Mouse (Mus musculus) heart, postnatal 10 days (tissue): ENCODE results near the gene C1qtnf4. TPM values are rescaled to one million over a fixed set of nuclear protein-coding genes. Genes with fewer than 3 reads are reported as not detected.
"Not testable (repeated sequence)": the region's sequence is repeated elsewhere in the genome, so short reads cannot be mapped to it uniquely, and the experiment has no call there.

Experiments
- DNase-seq, 2 experiments: peaks; one replicate each; pipeline ENCODE4 v3.0.0; 2021
- intact Hi-C: fragments of 180-260 bp; cut with DNase I; formaldehyde crosslinking; loops from one replicate; pipeline ENCODE4 v1.15.1; 2025
- total RNA-seq, 2 experiments: library from RNA; stranded (reverse); gene quantifications; 2 replicates each; pipeline ENCODE4 v1.2.3; 2021

The C1qtnf4 gene
- total RNA-seq, 2 experiments from 2014 or later = 6.2 to 6.6 TPM

DNA sequence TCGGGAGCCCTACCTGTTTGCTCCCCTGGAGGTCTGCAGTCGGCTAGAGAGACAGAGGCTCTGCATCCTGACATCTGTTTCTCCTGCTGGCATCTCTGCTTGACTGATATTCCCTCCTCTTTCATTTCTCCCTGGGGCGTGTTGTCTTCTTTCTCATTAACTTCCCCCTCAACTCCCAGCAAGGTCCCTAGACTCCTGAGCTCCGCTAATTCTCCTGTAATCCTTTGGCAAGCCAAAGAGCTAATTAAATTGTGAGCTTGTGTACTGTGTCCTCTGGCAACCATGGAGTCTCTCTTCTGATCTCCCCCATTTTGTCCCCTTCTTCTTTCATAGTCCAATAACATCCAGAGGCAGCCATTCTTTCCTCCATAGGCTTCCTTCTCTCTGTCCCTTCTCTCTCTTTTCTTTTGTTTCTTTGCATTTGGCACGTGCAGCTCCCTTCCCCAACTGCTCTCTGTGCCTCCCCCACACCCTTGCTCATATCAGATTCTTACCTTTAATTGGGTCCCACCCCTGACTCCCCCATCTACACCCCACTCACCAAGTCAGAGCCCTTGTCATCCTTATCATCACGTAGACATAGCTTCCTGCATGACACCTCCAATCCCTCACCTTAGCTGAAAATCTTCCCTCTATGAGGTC lies 5.4 kb upstream of the C1qtnf4 start:
- no peak for DNase-seq
- intact Hi-C loops = no loop called here

DNA sequence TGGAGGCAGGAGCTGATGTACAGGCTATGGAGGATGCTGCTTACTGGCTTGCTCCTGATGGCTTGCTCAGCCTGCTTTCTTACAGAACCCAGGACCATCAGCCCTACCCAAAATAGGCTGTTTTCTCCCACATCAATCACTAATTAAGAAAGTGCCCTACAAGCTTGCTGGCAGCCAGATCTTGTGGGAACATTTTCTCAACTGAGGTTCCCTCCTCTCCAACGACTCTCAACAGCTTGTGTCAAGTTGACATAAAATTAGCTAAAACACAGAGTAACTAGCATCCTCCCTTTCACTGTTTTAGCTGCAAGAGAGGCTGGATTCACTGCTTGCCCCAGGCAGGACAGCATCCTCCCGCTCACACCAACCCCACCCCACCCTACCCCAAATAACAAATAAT lies 3.8 kb upstream of the C1qtnf4 start:
- intact Hi-C loops = no loop called here
- no peak for DNase-seq

DNA sequence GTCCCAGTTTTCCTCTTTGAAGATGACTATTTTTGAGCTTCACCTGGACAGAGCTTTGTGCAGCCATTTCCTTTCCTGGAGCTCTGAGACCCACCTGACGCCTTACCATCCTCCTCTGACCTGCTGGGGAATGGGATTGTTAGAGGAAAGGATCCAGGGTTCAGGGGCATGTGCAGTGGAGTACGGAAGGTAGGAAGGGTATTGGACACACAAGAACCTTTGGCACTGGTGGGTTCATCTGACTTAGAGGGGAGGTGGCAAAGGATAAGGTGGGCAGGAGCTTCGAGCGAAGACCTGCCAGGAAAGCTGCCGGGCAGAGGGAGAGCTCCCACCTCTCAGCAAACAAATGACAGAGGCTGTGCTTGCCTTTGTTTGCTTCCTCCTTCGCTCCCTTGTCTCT lies 776 bp downstream of the C1qtnf4 start:
- intact Hi-C loops = no loop called here

DNA sequence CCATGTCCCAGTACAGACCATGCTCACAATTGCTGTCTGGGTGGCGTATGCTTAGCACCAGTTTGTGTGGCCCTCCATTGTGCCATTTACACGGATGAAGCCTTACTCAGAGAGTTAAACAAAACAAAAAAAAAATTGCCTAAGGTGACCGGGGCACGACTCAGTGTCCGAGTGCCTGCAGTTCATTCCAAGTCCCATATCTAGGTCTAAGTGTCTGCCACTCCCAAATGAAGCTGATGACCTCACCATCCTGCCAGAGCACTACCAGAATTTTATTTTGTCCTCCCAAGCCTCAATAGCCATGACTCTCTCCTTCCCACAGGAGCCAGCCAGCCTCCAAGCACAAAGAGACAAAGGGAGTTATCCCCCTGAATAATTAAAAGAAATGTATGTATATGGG lies 2.0 kb downstream of the C1qtnf4 start:
- intact Hi-C loops = no loop called here
- no peak for DNase-seq

More for the DNA sequence above, 776 bp downstream of the C1qtnf4 start:
- DNase-seq = no peak

DNA sequence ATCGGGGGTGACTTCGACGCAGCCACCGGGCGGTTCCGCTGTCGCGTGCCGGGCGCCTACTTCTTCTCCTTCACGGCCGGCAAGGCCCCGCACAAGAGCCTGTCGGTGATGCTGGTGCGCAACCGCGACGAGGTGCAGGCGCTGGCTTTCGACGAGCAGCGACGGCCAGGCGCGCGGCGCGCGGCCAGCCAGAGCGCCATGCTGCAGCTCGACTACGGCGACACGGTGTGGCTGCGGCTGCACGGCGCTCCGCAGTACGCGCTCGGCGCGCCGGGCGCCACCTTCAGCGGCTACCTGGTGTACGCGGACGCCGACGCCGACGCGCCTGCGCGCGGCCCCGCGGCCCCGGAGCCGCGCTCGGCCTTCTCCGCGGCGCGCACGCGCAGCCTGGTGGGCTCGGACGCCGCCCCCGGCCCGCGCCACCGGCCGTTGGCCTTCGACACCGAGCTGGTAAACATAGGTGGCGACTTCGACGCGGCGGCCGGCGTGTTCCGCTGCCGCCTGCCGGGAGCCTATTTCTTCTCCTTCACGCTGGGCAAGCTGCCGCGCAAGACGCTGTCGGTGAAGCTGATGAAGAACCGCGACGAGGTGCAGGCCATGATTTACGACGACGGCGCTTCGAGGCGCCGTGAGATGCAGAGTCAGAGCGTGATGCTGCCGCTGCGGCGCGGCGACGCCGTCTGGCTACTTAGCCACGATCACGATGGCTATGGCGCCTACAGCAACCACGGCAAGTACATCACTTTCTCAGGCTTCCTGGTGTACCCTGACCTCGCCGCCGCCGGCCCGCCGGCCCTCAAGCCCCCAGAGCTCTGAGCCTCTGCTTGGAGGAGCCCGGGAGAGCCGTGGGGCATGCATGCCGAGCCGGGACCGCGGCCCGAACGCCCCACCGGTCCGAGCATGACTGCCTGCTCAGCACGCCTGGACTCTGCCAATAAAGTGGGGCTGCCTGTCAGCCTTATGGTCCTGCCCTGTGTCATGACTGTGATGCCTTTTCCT lies 4.2 kb downstream of the C1qtnf4 start:
- DNase-seq = peak; percentile 54 to 62
- intact Hi-C loops = no loop called here

DNA sequence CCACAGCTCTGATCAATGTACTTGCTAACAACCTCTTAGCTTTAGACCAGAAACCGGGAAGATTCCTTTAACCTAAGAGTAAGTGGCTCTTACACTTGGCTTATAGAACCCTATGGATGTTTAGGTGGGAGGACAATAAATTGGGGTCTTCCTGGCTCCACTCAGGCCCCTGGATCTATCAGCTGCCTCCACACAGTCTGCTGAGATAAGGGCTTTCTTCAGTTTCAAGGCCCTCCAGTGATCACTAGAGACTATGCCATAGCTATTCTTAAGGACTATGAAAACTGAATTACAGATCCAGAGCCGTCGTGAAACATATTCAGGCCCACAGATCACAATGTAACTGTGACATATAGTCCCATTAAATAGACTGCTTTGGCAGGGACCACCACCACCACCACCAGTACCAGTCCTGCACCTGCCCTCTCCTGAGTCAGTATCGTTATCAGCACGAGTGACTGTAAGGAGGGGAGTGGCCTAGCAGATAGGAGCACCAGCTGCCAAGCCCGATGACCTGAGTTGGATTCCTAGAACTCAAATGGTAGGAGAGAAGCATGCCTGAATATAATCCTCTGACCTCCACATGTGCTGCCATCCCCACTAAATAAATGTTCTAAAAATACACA lies 8.1 kb downstream of the C1qtnf4 start:
- no peak for DNase-seq
- intact Hi-C loops = no loop called here

DNA sequence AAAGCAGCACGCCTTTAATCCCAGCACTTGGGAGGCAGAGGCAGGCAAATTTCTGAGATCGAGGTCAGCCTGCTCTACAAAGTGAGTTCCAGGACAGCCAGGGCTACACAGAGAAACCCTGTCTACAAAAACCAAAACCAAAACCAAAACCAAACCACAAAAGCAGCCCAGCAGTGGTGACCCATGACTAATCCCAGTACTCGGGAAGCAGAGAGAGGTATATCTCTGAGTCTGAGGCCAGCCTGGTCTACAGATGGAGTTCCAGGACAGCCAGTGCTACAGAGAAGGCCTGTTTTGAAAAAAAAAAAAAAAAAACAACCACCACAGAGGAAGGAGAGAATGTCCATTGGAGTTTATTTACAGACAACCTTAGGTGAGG lies 8.6 kb downstream of the C1qtnf4 start:
- DNase-seq, intact Hi-C loops: not testable (repeated sequence)

DNA sequence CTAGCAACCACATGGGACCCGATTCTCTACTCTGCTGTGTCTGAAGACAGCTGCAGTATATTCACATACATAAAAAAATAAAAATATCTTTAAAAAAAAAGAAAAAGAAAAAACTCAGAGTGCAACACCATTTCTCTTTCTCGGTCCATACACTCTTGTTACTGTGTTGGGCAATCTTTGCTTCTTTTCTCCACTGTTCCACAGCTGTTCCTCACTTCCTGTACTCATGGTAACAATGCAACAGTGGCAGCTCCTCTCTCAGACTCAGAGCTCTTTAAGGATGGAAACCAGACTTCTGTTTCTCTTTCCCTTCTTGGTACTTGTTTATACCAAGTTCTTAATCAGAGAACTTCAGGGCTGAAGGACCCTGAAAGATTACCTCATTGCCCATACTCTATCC lies 17.7 kb downstream of the C1qtnf4 start:
- intact Hi-C loops = loop anchor here (5.0 kb wide), 1 partner anchor 36 kb away; no protein-coding TSS in a partner anchor
- no peak for DNase-seq

DNA sequence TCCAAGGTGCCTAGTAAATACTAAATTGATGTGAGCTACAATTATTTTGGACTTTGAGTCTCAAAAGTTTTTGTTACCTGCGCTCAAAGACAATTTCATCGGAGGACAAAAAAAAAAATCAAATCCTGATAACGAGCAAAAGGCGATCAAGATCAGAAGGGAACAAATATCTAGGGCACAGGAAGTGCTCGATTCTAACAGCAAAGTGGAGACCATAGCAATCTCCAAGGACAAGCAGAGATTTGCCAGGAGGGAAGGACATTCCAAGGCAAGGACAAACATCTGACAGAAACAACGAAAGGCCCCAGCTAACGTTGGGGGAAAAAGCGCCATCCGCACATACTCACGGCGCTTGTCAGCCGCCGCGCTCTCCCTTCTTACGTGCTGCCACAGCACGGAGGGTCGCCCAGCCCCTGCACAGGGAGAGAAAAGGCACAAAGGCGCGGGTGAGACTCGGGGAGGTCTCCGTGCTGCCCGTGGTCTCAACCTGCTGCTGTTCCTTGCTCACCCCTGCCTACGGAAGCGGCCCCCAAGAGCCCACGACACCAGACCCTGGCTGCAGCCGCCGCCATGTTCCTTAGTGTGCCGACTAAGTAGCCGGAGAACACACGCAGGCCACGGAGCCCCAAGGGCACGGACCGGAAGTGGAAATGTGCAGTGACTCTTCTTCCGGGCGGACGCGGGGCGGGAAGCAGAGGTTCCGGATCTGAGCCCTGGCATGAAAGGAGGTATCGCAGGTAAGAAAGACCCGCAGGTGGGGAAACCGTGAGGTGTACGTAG lies 18.6 kb downstream of the C1qtnf4 start, which contains the start of the genes Kbtbd4 and Ndufs3:
Gene Kbtbd4 (plus strand): TSS at position 665 of the 780 bp plus-strand sequence.
Gene Ndufs3 (minus strand): TSS at position 752 of the 780 bp plus-strand sequence.
- peak; percentile 91 to 94 for DNase-seq
- intact Hi-C loops = loop anchor here (5.0 kb wide), 1 partner anchor 37 kb away; no protein-coding TSS in a partner anchor

DNA sequence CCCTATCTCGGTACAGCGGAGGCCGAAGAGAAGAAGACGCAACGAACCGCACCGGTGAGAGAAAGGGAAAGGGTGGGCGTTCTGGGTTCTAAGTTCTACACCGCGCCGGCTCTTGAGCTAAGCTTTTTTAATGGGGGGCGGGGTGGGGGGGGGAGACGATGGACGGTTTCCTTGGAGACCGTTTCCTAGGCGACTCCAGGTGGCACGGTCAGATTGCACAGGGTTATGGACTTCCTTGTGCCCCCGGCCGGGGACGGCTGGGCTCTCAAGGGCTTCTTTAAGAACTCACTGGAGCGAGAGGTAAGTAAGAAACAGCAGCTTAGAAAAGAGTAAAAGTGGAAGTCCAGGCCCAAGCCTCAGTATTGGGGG lies 19.2 kb downstream of the C1qtnf4 start:
- intact Hi-C loops = loop anchor here (5.0 kb wide), 1 partner anchor 38 kb away; no protein-coding TSS in a partner anchor
- DNase-seq = no peak

DNA sequence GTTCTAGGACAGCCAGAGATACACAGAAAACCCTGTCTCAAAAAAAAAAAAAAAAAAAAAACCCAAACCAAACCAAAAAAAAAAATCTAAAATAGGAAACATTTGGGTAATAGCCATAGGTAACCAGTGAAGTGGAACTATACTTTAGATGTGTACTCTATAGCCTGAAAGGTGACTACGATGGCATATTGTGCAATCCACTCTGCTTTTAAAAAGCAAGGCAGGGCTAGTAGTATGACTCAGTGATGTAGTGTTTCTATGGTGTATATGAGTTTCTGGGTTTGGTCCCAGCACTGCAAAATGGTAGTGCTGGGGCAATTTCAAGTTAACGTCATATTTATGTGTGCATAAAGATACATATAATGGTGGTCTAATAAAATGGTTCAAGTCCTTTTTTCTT lies 21.1 kb downstream of the C1qtnf4 start:
- intact Hi-C loops = no loop called here
- DNase-seq = no peak

DNA sequence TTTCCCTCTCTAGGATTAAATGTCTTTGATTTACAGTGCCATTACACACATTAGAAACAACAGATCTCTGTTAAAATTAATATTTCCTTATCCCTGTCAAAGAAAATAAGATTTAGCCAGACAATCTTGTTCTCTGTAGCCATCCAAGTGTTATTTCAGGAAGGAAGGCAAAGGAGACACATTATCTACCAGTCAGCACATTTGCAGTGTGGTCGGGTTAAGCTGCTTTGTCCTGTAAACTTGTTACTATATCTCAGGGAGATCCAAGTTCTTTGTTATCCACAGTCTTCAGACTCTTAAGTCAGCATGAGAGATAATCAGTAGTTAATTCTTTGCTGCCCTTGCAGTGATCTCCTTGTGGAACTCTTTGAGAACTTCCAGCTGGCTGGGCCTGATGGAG lies 25.2 kb downstream of the C1qtnf4 start:
- intact Hi-C loops = no loop called here
- no peak for DNase-seq

DNA sequence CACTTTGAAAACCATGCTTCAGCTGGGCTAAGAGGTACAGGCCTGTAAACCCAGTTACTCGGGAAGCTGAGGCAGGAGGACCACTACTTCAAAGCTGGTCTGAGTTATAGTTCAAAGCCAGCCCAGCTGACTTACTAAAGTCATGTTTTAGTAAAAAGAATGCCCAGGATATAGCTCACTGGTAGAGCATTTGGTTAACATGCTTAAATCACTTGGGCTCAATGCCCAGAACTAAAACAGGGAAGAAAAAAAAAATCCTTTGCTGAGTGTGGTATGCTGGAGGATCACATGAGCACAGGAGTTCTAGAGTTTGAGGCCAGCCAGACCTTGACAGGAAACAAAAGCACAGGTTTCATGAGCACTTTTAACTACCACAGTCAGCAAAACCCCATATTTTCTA lies 26.0 kb downstream of the C1qtnf4 start:
- intact Hi-C loops = no loop called here
- DNase-seq = no peak

DNA sequence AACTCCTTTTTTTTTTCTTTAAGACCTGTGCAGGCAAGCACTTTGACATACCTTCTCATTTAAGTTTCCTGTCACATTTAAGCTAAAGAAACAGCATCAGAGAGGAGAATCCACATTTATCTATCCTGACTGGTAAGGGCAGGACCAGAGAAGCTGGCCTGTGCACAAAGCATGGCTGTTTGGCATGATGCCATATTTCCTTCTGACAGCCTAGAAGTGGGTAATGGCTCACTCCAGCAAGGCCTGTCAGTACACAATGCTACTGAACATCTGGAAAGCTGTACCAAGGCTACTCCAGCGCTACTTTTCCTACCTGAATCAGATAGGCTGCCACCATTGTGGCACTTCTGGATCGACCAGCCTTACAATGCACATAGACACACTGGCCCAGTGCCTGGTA lies 28.0 kb downstream of the C1qtnf4 start:
- peak; percentile 58 to 63 for DNase-seq
- intact Hi-C loops = no loop called here

DNA sequence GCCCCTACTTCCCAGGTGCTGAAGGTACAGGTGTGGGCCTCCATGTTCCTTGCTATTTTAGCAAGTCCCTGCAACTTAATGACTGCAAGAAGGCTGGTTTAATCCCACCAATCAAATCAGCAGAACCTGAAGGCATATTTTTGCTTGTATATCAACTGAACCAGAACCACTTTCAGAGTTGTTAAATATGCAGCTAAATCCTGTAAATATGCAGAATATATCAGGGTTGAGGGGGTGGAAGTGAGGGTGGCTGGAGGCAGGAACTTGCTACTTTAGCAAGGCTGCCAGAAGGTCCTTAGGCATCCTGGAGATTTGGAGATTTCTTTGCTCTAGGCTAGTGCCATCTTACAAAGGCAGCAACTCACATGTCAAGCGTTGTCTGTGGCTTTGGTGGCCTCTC lies 29.9 kb downstream of the C1qtnf4 start:
- no peak for DNase-seq
- intact Hi-C loops = no loop called here

DNA sequence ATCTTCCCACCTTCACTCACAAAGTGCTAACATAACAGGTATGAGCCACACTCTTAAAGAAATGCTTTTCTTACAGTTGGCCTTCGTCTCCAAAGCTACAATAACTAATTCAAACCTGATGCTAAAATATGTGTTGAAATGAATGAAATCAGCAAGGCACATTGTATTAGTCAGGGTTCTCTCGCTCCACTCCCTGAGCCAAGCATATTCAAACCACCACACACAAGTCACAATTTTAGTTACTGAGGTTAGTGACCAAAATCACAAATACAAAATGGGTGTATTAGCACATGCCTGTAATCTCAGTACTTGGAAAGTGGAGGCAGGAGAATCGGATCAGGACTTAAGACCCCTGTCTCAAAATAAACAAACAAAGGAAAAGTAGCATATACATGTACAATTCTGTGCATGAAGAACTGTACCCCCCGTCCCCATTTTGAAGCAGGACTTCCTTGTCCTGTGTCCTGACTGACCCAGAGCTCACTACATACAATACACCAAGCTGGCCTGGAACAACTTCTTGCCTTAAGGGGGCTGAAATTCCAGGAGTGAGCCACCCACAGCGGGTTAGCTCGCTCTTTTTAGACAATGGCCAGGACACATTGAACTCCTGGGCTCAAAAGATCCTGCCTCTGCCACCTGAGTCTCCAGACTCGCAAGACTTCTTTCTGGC lies 31.0 kb downstream of the C1qtnf4 start:
- intact Hi-C loops = no loop called here
- no peak for DNase-seq

DNA sequence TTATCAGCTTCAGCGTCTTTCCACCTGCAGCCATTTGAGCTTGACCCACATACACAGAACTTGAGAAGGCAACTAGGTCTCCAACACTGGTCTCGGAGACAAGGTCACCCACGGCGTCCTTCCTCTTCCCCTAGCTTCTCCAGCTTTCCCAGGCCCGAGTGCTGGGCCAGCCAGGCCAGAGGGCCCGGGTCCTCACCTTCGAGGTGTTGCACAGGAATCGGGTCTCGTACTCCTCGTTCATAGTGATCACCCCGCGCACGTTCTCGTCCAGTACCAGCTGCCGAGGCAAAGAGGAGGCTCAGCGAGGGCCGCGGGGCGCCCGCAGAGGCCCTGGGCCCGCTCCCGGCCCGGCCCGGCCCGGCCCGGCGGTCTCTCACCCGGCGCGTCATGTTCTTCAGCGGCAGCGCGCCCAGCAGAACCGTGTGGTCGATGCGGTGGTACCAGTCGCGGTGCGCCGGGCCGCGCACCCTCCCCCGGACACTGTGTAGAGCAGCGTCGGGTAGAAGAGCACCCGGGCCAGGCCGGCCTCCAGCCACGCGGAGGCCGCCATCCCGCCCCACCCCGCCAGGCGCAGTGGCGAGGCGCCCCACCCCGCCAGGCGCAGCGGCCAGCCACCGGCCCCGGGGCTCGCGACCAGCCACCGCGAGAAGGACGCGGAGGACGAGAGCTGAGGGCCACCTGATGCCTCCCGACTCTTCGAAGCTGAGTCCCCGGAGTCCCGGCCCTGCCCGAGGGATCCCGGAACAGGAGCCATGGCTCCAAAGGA lies 31.8 kb downstream of the C1qtnf4 start:
- peak; percentile 85 to 89 for DNase-seq

DNA sequence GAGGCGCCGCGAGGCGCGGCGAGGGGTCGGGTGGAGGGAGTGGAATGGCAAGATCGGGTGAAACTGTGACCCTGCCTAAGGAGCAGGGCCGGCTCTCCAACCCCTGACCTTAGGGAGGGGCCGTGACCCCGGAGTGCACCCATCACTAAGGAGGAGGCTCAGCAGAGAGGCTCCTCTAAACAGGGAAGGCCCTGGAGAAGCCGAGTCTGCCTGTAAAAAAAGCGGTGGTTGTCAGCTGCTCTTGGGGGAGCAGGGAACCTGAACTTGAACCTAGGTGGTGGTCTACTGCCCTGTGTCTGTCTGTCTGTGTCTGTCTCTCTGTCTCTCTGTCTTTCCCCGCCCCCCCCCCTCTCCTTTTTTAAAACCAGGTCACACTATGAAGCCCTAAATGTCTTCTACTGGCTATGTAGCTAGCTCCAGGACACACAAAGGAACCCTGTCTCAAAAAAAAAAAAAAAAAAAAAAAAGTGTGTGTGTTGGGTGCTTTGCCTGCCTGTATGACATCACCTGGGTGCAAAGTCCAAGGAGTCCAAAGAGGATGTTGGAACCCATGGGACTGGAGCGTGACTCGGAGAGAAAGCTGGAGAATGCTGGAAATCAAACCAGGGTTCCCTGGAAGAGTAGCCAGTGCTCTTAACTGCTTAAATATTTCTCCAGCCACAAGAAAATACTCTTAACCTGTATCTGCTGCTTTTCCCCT lies 32.5 kb downstream of the C1qtnf4 start:
- intact Hi-C loops = no loop called here
- peak in 1 of 2 experiments; percentile 39 for DNase-seq

More for the DNA sequence above, 31.8 kb downstream of the C1qtnf4 start:
- intact Hi-C loops = no loop called here
